Mouse (Mus musculus): ENCODE data around the gene Ppp4r1.

DNA sequence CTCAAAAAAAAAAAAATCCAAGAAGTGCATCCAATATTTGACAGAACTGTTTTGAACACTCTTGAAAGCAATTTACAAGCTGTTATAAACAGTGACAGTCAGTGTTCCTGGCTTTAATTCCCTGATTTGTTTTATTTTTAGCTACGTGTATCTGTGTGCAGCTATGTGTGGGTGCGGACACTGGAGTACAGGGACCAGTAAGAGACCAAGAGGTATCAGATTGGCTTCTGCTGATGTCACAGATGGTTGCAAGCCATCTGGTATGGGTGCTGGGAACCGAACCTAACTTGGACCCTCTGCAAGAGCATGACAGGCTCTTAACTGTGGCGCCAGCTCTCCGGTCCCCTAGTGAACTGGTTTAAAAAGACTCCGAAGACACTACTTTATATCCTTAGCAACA lies 29.2 kb upstream of the Ppp4r1 start:
- TF ChIP-seq CTCF (IDR thresholded peaks at IDR 0.05; ENCODE audit: low read depth): no peak
- no peak for TF ChIP-seq EP300 (IDR thresholded peaks at IDR 0.05; ENCODE audit: low read depth)
